8 mouse cellular contexts compared by ENCODE assay signal in genomic region chr8:71731652-71732230, GRCm38 (mm10). TPM values are rescaled to one million over a fixed set of nuclear protein-coding genes. Genes with fewer than 3 reads are reported as not detected.
DNase-seq lines count a peak whose midpoint lies in the region; ATAC-seq and TF ChIP-seq lines count a peak whose summit lies in the region.

No protein-coding gene starts in this region.

- H3K4me1 ChIP-seq in kidney, embryonic 14.5 days (ENCODE audit: control insufficient read depth, insufficient read depth, low read length): 0 out of 2 replicates have a peak, but pooled peaks cover 4% of the 10 kb centered on the region
- no peaks in the 10 kb centered on the region for H3K4me1 ChIP-seq in embryonic facial prominence, embryonic 11.5 days (ENCODE audit: control insufficient read depth, insufficient read depth, low read length)
- H3K4me1 ChIP-seq in lung, postnatal 0 days (ENCODE audit: insufficient read depth, low read depth, low read length): no peaks in the 10 kb centered on the region
- peaks cover 10% of the 10 kb centered on the region for H3K4me1 ChIP-seq in hindbrain, embryonic 13.5 days (replicated peaks)

- no peak overlapping the region for H3K4me2 ChIP-seq in kidney, embryonic 14.5 days (replicated peaks; ENCODE audit: low read depth, low read length)
- H3K4me2 ChIP-seq in embryonic facial prominence, embryonic 11.5 days (ENCODE audit: low read depth, low read length): no peak overlapping the region
- H3K4me2 ChIP-seq in lung, postnatal 0 days (replicated peaks; ENCODE audit: low read depth, low read length): no peak overlapping the region
- H3K4me2 ChIP-seq in hindbrain, embryonic 13.5 days: no peak overlapping the region

- DNase-seq in kidney, adult 11 months: peak; percentile 35
- DNase-seq in CD4-positive, CD25-positive, alpha-beta regulatory T cell, adult 2 months (ENCODE audit: low read depth, low spot score): peak; percentile 87
- peak; percentile 22 for DNase-seq in adipocyte (ENCODE audit: low spot score)
- peak; percentile 54 for DNase-seq in embryonic facial prominence, embryonic 11.5 days (ENCODE audit: low spot score)
- no peak for DNase-seq in lung, postnatal 0 days (ENCODE audit: low spot score)
- DNase-seq in spleen, postnatal 4 days (ENCODE audit: low spot score in 2 of 2): peak; percentile 76 to 88

- H3K4me3 ChIP-seq in kidney, embryonic 14.5 days (ENCODE audit: low read length): no peak overlapping the region
- no peak overlapping the region for H3K4me3 ChIP-seq in embryonic facial prominence, embryonic 11.5 days (ENCODE audit: low read depth, low read length)
- H3K4me3 ChIP-seq in lung, postnatal 0 days (ENCODE audit: low read depth, low read length): no peak overlapping the region
- no peak overlapping the region for H3K4me3 ChIP-seq in hindbrain, embryonic 13.5 days

- ATAC-seq in kidney, embryonic 14.5 days (ENCODE audit: low FRiP score, low TSS enrichment): no peak
- ATAC-seq in embryonic facial prominence, embryonic 11.5 days (replicated peaks; ENCODE audit: insufficient number of reproducible peaks, low FRiP score, low TSS enrichment, low read depth): no peak
- peak; percentile 43; the same call in 1 of the 2 replicates for ATAC-seq in lung, postnatal 0 days
- no peak for ATAC-seq in hindbrain, embryonic 13.5 days (ENCODE audit: low FRiP score)

- no peak overlapping the region for H3K9ac ChIP-seq in kidney, embryonic 14.5 days (ENCODE audit: low read depth, low read length)
- H3K9ac ChIP-seq in embryonic facial prominence, embryonic 11.5 days (replicated peaks; ENCODE audit: low read length): no peak overlapping the region
- no peak overlapping the region for H3K9ac ChIP-seq in lung, postnatal 0 days (replicated peaks; ENCODE audit: low read depth)
- H3K9ac ChIP-seq in hindbrain, embryonic 13.5 days: no peak overlapping the region

- TF ChIP-seq EP300 in lung, postnatal 0 days (IDR thresholded peaks at IDR 0.05): no peak

- 0 out of 2 replicates have a peak, but pooled peaks cover 6% of the 10 kb centered on the region for H3K27me3 ChIP-seq in kidney, embryonic 14.5 days (ENCODE audit: control insufficient read depth, insufficient read depth, low read length)
- H3K27me3 ChIP-seq in embryonic facial prominence, embryonic 11.5 days (ENCODE audit: control insufficient read depth, insufficient read depth, low read length): no peaks in the 10 kb centered on the region; the same call in 1 of the 2 replicates
- H3K27me3 ChIP-seq in lung, postnatal 0 days (replicated peaks; ENCODE audit: insufficient read depth, low read length): no peaks in the 10 kb centered on the region
- H3K27me3 ChIP-seq in hindbrain, embryonic 13.5 days: peaks cover 9% of the 10 kb centered on the region; the same call in 1 of the 2 replicates

- H3K27ac ChIP-seq in kidney, embryonic 14.5 days (ENCODE audit: low read depth, low read length): no peak overlapping the region
- H3K27ac ChIP-seq in embryonic facial prominence, embryonic 11.5 days (replicated peaks; ENCODE audit: low read depth, low read length): no peak overlapping the region
- H3K27ac ChIP-seq in lung, postnatal 0 days (ENCODE audit: low read length): no peak overlapping the region
- H3K27ac ChIP-seq in hindbrain, embryonic 13.5 days: no peak overlapping the region

- no peaks in the 10 kb centered on the region for H3K9me3 ChIP-seq in kidney, embryonic 14.5 days (ENCODE audit: control insufficient read depth, low read length)
- no peaks in the 10 kb centered on the region for H3K9me3 ChIP-seq in embryonic facial prominence, embryonic 11.5 days (replicated peaks; ENCODE audit: control insufficient read depth, low read length)
- no peaks in the 10 kb centered on the region for H3K9me3 ChIP-seq in lung, postnatal 0 days (ENCODE audit: low read length)
- no peaks in the 10 kb centered on the region for H3K9me3 ChIP-seq in hindbrain, embryonic 13.5 days

- no peaks in the 10 kb centered on the region for H3K36me3 ChIP-seq in kidney, embryonic 14.5 days (ENCODE audit: control insufficient read depth, insufficient read depth, low read length)
- no peaks in the 10 kb centered on the region for H3K36me3 ChIP-seq in embryonic facial prominence, embryonic 11.5 days (replicated peaks; ENCODE audit: control insufficient read depth, insufficient read depth, low read depth, low read length)
- no peaks in the 10 kb centered on the region for H3K36me3 ChIP-seq in lung, postnatal 0 days (ENCODE audit: insufficient read depth, low read length)
- no peaks in the 10 kb centered on the region for H3K36me3 ChIP-seq in hindbrain, embryonic 13.5 days

- peak; percentile 67 for TF ChIP-seq CTCF in lung, postnatal 0 days (IDR thresholded peaks at IDR 0.05)

- WGBS in kidney, embryonic 14.5 days: 56% methylated on average over 3 of the region's 3 CpGs
- WGBS in embryonic facial prominence, embryonic 11.5 days: 55% methylated on average over 3 of the region's 3 CpGs
- 49% methylated on average over 3 of the region's 3 CpGs for WGBS in lung, postnatal 0 days
- WGBS in hindbrain, embryonic 13.5 days: 59% methylated on average over 3 of the region's 3 CpGs

RNA-seq across cellular contexts. Expression of gene Fcho1, which starts 6.2 kb away (rescaled TPM):
- 5.5 and 6.5 TPM in 2 replicates for polyA plus RNA-seq in kidney, embryonic 14.5 days (2014; fragmentation: Nextera tagmentation; extraction: Ambion mirVana)
- polyA plus RNA-seq in embryonic facial prominence, embryonic 11.5 days (2014; fragmentation: Nextera tagmentation; extraction: Ambion mirVana): 3.8 and 5.0 TPM in 2 replicates
- 1.4 and 1.8 TPM in 2 replicates for polyA plus RNA-seq in lung, postnatal 0 days (2015; fragmentation: Nextera tagmentation; extraction: Ambion mirVana)
- 62.2 and 68.2 TPM in 2 replicates for polyA plus RNA-seq in hindbrain, embryonic 13.5 days (2015; fragmentation: Nextera tagmentation; extraction: Ambion mirVana)

RNA-seq across cellular contexts. Expression of gene B3gnt3, which starts 30.2 kb away (rescaled TPM):
- polyA plus RNA-seq in kidney, embryonic 14.5 days (2014; fragmentation: Nextera tagmentation; extraction: Ambion mirVana): 1.1 and 1.6 TPM in 2 replicates
- 0.47 and 0.58 TPM in 2 replicates for polyA plus RNA-seq in embryonic facial prominence, embryonic 11.5 days (2014; fragmentation: Nextera tagmentation; extraction: Ambion mirVana)
- 11.7 and 12.1 TPM in 2 replicates for polyA plus RNA-seq in lung, postnatal 0 days (2015; fragmentation: Nextera tagmentation; extraction: Ambion mirVana)
- polyA plus RNA-seq in hindbrain, embryonic 13.5 days (2015; fragmentation: Nextera tagmentation; extraction: Ambion mirVana): 0.32 and 0.34 TPM in 2 replicates

RNA-seq across cellular contexts. Expression of gene Insl3, which starts 42.7 kb away (rescaled TPM):
- 1.2 TPM in 1 of 2 replicates, not detected in the other for polyA plus RNA-seq in kidney, embryonic 14.5 days (2014; fragmentation: Nextera tagmentation; extraction: Ambion mirVana)
- 0.42 TPM in 1 of 2 replicates, not detected in the other for polyA plus RNA-seq in embryonic facial prominence, embryonic 11.5 days (2014; fragmentation: Nextera tagmentation; extraction: Ambion mirVana)
- polyA plus RNA-seq in lung, postnatal 0 days (2015; fragmentation: Nextera tagmentation; extraction: Ambion mirVana): 2.9 and 3.9 TPM in 2 replicates
- polyA plus RNA-seq in hindbrain, embryonic 13.5 days (2015; fragmentation: Nextera tagmentation; extraction: Ambion mirVana): 0.31 and 0.79 TPM in 2 replicates

RNA-seq across cellular contexts. Expression of gene Jak3, which starts 55.6 kb away (rescaled TPM):
- polyA plus RNA-seq in kidney, embryonic 14.5 days (2014; fragmentation: Nextera tagmentation; extraction: Ambion mirVana): 3.0 and 5.2 TPM in 2 replicates
- polyA plus RNA-seq in embryonic facial prominence, embryonic 11.5 days (2014; fragmentation: Nextera tagmentation; extraction: Ambion mirVana): 1.2 and 1.9 TPM in 2 replicates
- polyA plus RNA-seq in lung, postnatal 0 days (2015; fragmentation: Nextera tagmentation; extraction: Ambion mirVana): 7.7 and 10.0 TPM in 2 replicates
- polyA plus RNA-seq in hindbrain, embryonic 13.5 days (2015; fragmentation: Nextera tagmentation; extraction: Ambion mirVana): 3.5 TPM in 2 replicates
